Mouse (Mus musculus): Measurements from ENCODE around the gene Gab1. TPM values are rescaled to one million over a fixed set of nuclear protein-coding genes. Genes with fewer than 3 reads are reported as not detected.

Gab1 gene
- polyA plus RNA-seq, 1 experiment from 2014 or later, result 28.4 TPM

DNA sequence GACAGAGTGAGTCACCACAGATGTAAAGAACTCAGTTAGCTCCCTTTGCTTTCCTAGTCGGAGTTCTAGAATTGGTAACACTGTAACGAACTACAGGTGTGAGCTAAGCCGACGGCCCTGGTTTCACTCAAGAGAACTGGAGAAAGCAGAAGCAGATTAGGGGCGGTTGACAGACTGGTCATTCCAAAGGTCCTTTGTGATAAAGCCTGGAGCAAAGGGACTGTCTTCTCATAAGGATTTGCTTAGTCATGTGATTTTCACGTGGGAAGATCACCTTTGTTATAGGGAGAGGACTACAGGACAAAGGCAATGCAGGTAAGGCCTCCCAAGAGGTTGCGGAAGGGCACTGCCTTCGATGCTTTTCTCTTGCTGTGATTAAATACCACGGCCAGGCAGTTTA lies 22.0 kb upstream of the Gab1 start:
- no peak overlapping the region for H3K27ac ChIP-seq
- ATAC-seq (replicated peaks; ENCODE audit: insufficient number of reproducible peaks, insufficient read depth, low FRiP score, low read depth), result no peak
- no peak overlapping the region for H3K4me2 ChIP-seq
- H3K27me3 ChIP-seq, result no peaks in the 10 kb centered on the region
- no peaks in the 10 kb centered on the region for H3K4me1 ChIP-seq (replicated peaks)
- no peak overlapping the region for H3K9ac ChIP-seq
- H3K9me3 ChIP-seq (replicated peaks), result no peaks in the 10 kb centered on the region
- no peaks in the 10 kb centered on the region for H3K36me3 ChIP-seq
- no peak overlapping the region for H3K4me3 ChIP-seq
- WGBS, result 52% methylated on average over 9 of the region's 9 CpGs

- Histone ChIP-seq H3K36me3 (no peaks in the 10 kb centered on the region), H3K27me3 (no peaks in the 10 kb centered on the region)
- no peak for ATAC-seq (replicated peaks; ENCODE audit: insufficient number of reproducible peaks, insufficient read depth, low FRiP score, low read depth)
These were observed 19.0 kb upstream of the Gab1 start for GRCm38 (mm10) chr8:80899364-80899763.

DNA sequence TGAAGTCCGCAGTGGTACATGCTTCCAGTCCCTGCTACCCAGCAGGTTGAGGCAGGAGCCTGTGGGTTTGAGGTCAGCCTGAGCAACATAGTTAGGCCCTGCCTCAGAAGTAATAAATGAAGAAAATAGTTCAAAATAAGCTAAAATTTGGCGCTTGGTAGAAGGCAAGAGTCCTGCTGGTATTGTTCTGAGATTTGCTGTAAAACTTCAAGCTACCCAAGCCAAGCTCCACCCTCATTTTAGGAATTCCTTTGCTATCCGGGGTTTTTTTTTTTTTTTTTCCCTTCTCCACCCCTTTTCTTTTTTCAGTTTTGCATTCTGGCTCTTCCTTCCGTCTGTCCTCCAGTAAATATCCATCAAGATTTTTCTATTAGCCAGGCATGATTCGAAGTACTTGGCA lies 15.7 kb upstream of the Gab1 start:
- Histone ChIP-seq H3K4me1 (replicated peaks) (no peaks in the 10 kb centered on the region), H3K9me3 (replicated peaks) (no peaks in the 10 kb centered on the region), H3K9ac (no peak overlapping the region), H3K4me3 (no peak overlapping the region), H3K27me3 (no peaks in the 10 kb centered on the region), H3K27ac (peak overlapping the region; percentile 15; the same call in 1 of the 2 replicates), H3K36me3 (no peaks in the 10 kb centered on the region), H3K4me2 (no peak overlapping the region)
- WGBS, result 62% methylated on average over 5 of the region's 5 CpGs
- ATAC-seq (replicated peaks; ENCODE audit: insufficient number of reproducible peaks, insufficient read depth, low FRiP score, low read depth), result no peak

More at GRCm38 (mm10) chr8:80899364-80899763, 19.0 kb upstream of the Gab1 start:
- Histone ChIP-seq H3K4me1 (replicated peaks) (no peaks in the 10 kb centered on the region), H3K27ac (no peak overlapping the region), H3K9ac (no peak overlapping the region), H3K9me3 (replicated peaks) (no peaks in the 10 kb centered on the region), H3K4me3 (no peak overlapping the region), H3K4me2 (no peak overlapping the region)

DNA sequence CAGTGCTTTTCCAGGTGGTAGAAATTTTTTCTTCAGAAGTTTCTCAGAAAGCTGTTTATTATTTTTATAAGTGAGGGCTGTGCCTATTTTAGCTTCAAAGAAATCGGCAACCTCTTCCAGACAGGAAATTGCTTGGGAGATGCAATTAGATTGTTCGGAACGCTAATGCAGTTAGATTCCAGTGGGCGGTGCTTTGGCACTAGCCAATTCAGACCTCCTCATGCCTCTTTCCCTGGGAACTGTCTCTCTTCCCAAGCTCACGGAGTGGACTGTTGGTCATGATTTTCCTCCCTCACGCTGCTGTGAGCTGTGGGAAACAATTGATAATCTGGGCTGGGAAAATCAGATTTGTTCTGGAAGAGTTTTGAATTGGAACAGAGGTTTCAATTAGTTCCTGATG lies 15.1 kb upstream of the Gab1 start:
- Histone ChIP-seq H3K4me3 (peak overlapping the region; percentile 11), H3K27ac (peak overlapping the region; percentile 15; the same call in 1 of the 2 replicates), H3K27me3 (no peaks in the 10 kb centered on the region), H3K4me2 (peak overlapping the region; percentile 41), H3K4me1 (replicated peaks) (no peaks in the 10 kb centered on the region), H3K9ac (no peak overlapping the region), H3K36me3 (no peaks in the 10 kb centered on the region), H3K9me3 (replicated peaks) (no peaks in the 10 kb centered on the region)
- no peak for ATAC-seq (replicated peaks; ENCODE audit: insufficient number of reproducible peaks, insufficient read depth, low FRiP score, low read depth)
- 21% methylated on average over 6 of the region's 6 CpGs for WGBS

GRCm38 (mm10) chr8:80894528-80894927 lies 14.2 kb upstream of the Gab1 start:
- no peak overlapping the region for H3K4me3 ChIP-seq
- no peak overlapping the region for H3K9ac ChIP-seq
- ATAC-seq (replicated peaks; ENCODE audit: insufficient number of reproducible peaks, insufficient read depth, low FRiP score, low read depth), result no peak
- H3K4me2 ChIP-seq, result no peak overlapping the region
- H3K36me3 ChIP-seq, result no peaks in the 10 kb centered on the region
- H3K27ac ChIP-seq, result no peak overlapping the region
- no peaks in the 10 kb centered on the region for H3K27me3 ChIP-seq
- 74% methylated on average over 3 of the region's 3 CpGs for WGBS
- no peaks in the 10 kb centered on the region for H3K4me1 ChIP-seq (replicated peaks)
- H3K9me3 ChIP-seq (replicated peaks), result no peaks in the 10 kb centered on the region

DNA sequence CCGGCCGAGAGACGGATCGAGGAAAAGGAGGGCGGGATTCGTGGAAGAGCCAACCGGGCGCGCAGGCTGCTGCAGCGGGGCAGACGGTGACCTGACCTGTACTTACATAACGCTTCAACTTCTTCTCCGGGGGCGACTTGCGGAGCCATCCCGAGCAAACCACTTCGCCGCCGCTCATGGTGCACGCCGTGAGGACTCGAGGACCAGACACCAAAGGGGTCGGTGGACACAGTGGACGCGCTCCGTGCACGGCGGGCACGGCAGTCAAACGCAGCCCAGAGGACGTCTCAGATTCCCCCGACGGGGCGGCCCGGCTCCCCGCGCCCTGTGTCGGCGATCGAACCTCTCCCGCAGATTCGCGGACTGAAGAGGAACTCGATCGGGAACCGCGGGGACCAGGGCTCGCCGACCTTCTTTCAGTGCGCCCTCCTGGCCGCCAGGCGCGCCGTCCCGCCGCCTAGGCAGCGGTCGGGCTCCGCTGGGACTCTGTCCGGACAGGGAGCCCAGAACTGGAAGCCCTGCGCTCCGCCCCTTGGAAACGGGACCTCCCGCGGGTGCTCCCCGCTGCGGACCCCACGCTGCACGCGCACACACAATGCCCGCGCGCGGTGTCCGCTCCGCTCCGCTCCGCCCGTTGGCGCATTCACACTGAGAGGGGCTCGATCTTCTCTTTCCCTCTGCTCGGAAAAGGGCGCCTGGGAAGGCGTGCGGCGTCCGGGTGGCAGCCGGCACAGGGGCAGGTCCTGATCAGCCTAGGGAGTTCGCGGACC lies 708 bp downstream of the Gab1 start:
- no peaks in the 10 kb centered on the region for H3K36me3 ChIP-seq
- H3K9ac ChIP-seq, result peak overlapping the region; percentile 91
- peak overlapping the region; percentile 100 for H3K27ac ChIP-seq
- peak overlapping the region; percentile 90 for H3K4me2 ChIP-seq
- H3K9me3 ChIP-seq (replicated peaks), result no peaks in the 10 kb centered on the region
- peak overlapping the region; percentile 86 for H3K4me3 ChIP-seq
- H3K4me1 ChIP-seq (replicated peaks), result peaks cover 24% of the 10 kb centered on the region
- peak; percentile 63 for ATAC-seq (replicated peaks; ENCODE audit: insufficient number of reproducible peaks, insufficient read depth, low FRiP score, low read depth)
- under 1% methylated on average over 90 of the region's 90 CpGs for WGBS
- no peaks in the 10 kb centered on the region for H3K27me3 ChIP-seq

DNA sequence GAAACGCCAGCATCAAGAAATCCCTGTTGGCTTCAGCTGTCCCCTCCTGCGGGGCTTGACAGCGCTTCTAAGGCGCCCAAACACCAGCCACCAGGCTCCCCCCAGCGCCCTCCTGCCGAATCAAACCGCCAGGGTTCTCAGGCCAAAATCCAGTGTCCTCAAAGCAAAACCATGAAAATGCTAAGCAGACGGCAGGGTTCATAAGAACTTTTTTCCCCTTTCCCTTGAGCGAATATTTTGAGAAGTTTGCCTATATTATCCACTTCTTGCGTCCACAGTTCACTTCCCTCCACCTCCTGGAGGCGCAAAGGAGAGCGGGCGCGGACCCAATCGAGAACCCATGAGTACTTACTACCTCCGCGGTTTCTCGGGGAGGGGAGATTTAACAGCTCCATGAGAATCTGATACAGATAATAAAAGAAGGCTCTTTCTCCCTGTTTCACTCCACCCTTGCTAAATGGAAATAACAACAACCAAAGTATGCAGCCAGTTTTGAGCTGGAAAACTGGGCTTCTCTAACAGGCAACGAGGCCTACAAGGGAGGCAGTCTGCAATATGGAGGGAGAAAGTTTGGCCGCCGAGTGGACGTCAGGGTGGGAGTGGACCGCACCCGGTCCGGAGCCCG lies 1.4 kb downstream of the Gab1 start:
- peak overlapping the region; percentile 86 for H3K4me3 ChIP-seq
- H3K9me3 ChIP-seq (replicated peaks), result no peaks in the 10 kb centered on the region
- H3K4me2 ChIP-seq, result peak overlapping the region; percentile 90
- no peak for ATAC-seq (replicated peaks; ENCODE audit: insufficient number of reproducible peaks, insufficient read depth, low FRiP score, low read depth)
- no peaks in the 10 kb centered on the region for H3K27me3 ChIP-seq
- peak overlapping the region; percentile 100 for H3K27ac ChIP-seq
- H3K36me3 ChIP-seq, result no peaks in the 10 kb centered on the region
- peak overlapping the region; percentile 91 for H3K9ac ChIP-seq
- WGBS, result under 1% methylated on average over 26 of the region's 26 CpGs
- peaks cover 31% of the 10 kb centered on the region for H3K4me1 ChIP-seq (replicated peaks)

- peak overlapping the region; percentile 90 for H3K4me2 ChIP-seq
- peak overlapping the region; percentile 86 for H3K4me3 ChIP-seq
- H3K9ac ChIP-seq, result peak overlapping the region; percentile 91
- no peaks in the 10 kb centered on the region for H3K9me3 ChIP-seq (replicated peaks)
- no peaks in the 10 kb centered on the region for H3K36me3 ChIP-seq
- WGBS, result 22% methylated on average over 9 of the region's 9 CpGs
- H3K27ac ChIP-seq, result no peak overlapping the region
- peaks cover 39% of the 10 kb centered on the region for H3K4me1 ChIP-seq (replicated peaks)
- H3K27me3 ChIP-seq, result no peaks in the 10 kb centered on the region
- no peak for ATAC-seq (replicated peaks; ENCODE audit: insufficient number of reproducible peaks, insufficient read depth, low FRiP score, low read depth)
These were observed 2.2 kb downstream of the Gab1 start for GRCm38 (mm10) chr8:80878146-80878545.

GRCm38 (mm10) chr8:80875537-80875936 lies 4.8 kb downstream of the Gab1 start:
- no peak for ATAC-seq (replicated peaks; ENCODE audit: insufficient number of reproducible peaks, insufficient read depth, low FRiP score, low read depth)
- Histone ChIP-seq H3K9me3 (replicated peaks) (no peaks in the 10 kb centered on the region), H3K27ac (no peak overlapping the region), H3K36me3 (no peaks in the 10 kb centered on the region), H3K4me1 (replicated peaks) (peaks cover 52% of the 10 kb centered on the region), H3K4me3 (no peak overlapping the region), H3K4me2 (no peak overlapping the region), H3K9ac (no peak overlapping the region), H3K27me3 (no peaks in the 10 kb centered on the region)
- WGBS, result 89% methylated on average over 6 of the region's 6 CpGs

DNA sequence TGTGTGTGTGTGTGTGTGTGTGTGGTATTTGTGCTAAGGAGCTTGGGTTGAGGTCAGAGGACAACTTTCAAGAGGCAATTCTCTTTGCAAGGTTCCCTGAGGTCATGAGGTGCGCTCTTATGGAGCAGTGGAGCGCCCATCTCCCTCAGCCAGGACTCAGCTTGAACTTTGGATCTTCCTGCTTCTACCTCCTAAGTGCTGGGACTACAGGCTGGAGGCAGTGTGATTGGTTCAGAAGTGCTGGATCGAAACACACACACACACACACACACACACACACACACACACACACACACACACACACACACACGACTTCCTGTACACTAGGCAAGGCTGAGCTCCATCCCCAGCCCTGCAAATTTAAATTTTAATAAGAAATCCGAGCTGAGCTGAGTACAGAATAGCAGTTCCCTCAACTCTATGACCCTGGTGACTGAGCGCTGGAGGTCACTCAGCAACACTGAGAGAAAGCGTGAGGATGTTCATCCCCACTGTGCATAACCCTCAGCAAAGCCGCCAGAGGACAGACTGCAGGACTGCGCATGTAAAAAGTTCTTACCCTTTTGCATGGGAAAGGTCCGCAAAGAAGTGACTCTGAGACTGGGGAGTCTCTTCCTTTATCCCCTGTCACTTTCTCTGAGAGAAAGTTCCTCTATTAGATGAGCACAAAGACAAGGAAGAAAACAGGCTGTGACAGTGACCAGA lies 6.4 kb downstream of the Gab1 start:
- no peak overlapping the region for H3K4me3 ChIP-seq
- WGBS, result 55% methylated on average over 10 of the region's 10 CpGs
- H3K9ac ChIP-seq, result no peak overlapping the region
- H3K27me3 ChIP-seq, result no peaks in the 10 kb centered on the region
- H3K4me2 ChIP-seq, result peak overlapping the region; percentile 23; the same call in 1 of the 2 replicates
- no peaks in the 10 kb centered on the region for H3K9me3 ChIP-seq (replicated peaks)
- H3K27ac ChIP-seq, result peak overlapping the region; percentile 42
- ATAC-seq (replicated peaks; ENCODE audit: insufficient number of reproducible peaks, insufficient read depth, low FRiP score, low read depth), result no peak
- H3K36me3 ChIP-seq, result no peaks in the 10 kb centered on the region
- H3K4me1 ChIP-seq (replicated peaks), result peaks cover 69% of the 10 kb centered on the region

DNA sequence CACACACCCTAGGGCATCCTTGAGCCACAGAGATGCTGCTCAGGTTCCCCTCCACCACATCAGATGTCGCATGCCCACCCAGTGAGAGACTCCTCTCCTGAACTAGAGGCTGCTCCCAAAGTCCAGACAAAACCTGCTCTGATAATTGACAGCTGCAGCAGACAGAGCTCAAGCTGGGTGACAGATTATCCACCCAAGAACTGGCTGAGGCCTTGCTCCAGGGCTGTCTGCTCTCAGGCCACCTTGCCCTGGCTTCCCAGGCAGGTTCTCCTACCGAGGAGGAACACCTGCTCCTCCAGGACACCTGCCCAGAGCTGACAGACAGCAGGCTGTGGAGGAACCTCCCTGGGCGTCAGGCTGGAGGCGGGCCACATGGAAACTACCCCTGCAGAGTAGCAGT lies 7.6 kb downstream of the Gab1 start:
- Histone ChIP-seq H3K27ac (0 out of 2 replicates have a peak overlapping the region, but pooled peaks have one; percentile 13), H3K36me3 (no peaks in the 10 kb centered on the region), H3K27me3 (no peaks in the 10 kb centered on the region), H3K4me2 (no peak overlapping the region), H3K4me1 (replicated peaks) (peaks cover 77% of the 10 kb centered on the region), H3K9me3 (replicated peaks) (no peaks in the 10 kb centered on the region), H3K4me3 (no peak overlapping the region), H3K9ac (no peak overlapping the region)
- WGBS, result 53% methylated on average over 4 of the region's 4 CpGs
- ATAC-seq (replicated peaks; ENCODE audit: insufficient number of reproducible peaks, insufficient read depth, low FRiP score, low read depth), result no peak
